Mouse (Mus musculus) left cerebral cortex, adult 2 months (tissue): ENCODE measurements around the gene Fam189a1. TPM values are rescaled to one million over a fixed set of nuclear protein-coding genes. Genes with fewer than 3 reads are reported as not detected.

ENCODE experiments used
- DNase-seq, 2 experiments: peaks; one replicate each; pipeline ENCODE4 v3.0.0; 2021 to 2022; ENCODE audit warnings: low spot score in 2 of 2, mixed read lengths in 1 of 2; ENCODE audit errors: extremely low spot score in 1 of 2
- H3K27ac ChIP-seq: fragments of 200-600 bp; 2 replicates; pipeline ENCODE4 v1.8.1; 2022
- H3K4me3 ChIP-seq: fragments of 200-600 bp; 2 replicates; pipeline ENCODE4 v1.8.1; 2022
- CTCF ChIP-seq: fragments of 200-600 bp; IDR thresholded peaks from 2 replicates; pipeline ENCODE4 v1.8.1; 2022; ENCODE audit warnings: antibody characterized with exemption, mild to moderate bottlenecking, moderate library complexity
- intact Hi-C: fragments of 180-260 bp; cut with DNase I; formaldehyde crosslinking; loops from one replicate; pipeline ENCODE4 v1.15.1; 2025
- total RNA-seq, 2 experiments: library from RNA; stranded (reverse); gene quantifications; 2 replicates each; pipeline ENCODE4 v1.2.3; 2021

The Fam189a1 gene
- total RNA-seq, 2 experiments from 2014 or later: 60.6 to 62.7 TPM

GRCm38 (mm10) chr7:65149040-65149439 is 7.3 kb downstream of the Fam189a1 start:
- Histone ChIP-seq H3K4me3 (no peak overlapping the region), H3K27ac (no peak overlapping the region)
- intact Hi-C loops: no loop called here
- no peak for TF ChIP-seq CTCF
- DNase-seq: no peak

DNA sequence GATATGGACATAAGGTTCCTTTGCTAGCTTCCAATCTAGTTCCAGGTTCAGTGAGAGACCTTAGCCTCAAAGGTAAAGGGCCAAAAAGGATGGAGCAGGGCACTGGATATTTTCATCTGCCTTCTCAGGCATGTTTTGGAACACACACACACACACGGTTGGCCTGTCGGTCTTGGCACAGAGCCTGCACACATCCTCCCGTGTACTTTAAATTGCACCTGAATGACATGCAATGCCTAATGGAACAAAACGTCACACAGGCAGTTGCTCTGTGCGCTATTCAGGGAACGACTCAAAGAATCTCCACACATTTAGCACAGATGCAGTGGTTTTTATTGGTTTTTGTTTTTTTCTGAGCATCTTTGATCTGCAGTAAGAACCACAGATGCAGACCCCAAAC is 11.5 kb downstream of the Fam189a1 start:
- Histone ChIP-seq H3K27ac (no peak overlapping the region), H3K4me3 (no peak overlapping the region)
- DNase-seq: no peak
- TF ChIP-seq CTCF: no peak
- intact Hi-C loops: no loop called here

GRCm38 (mm10) chr7:65141907-65142698 is 14.3 kb downstream of the Fam189a1 start:
- DNase-seq: no peak
- intact Hi-C loops: no loop called here
- no peak overlapping the region for H3K27ac ChIP-seq
- no peak for TF ChIP-seq CTCF
- no peak overlapping the region for H3K4me3 ChIP-seq

- Histone ChIP-seq H3K27ac (no peak overlapping the region), H3K4me3 (no peak overlapping the region)
- intact Hi-C loops: no loop called here
- no peak for DNase-seq
- TF ChIP-seq CTCF: no peak
Measured at GRCm38 (mm10) chr7:65140832-65141231, 15.5 kb downstream of the Fam189a1 start.

DNA sequence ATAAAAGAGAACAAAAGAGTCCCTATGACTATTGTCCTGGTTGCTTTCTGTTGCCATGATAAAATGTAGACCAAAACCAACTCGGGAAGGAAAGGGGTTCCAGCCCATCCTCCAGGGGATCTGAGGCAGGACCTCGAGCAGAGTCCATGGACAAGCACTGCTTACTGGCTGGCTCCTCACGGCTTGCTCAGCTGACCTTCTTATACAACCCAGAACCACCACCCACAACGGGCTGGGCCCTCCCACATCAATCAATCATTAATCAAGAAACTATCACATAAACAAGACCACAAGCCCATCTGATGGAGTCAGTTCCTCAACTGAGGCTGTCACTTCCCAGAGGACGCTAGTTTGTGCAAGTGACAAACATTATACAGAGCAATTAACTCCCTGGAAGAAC is 16.3 kb downstream of the Fam189a1 start:
- DNase-seq: no peak
- no peak for TF ChIP-seq CTCF
- Histone ChIP-seq H3K4me3 (no peak overlapping the region), H3K27ac (no peak overlapping the region)
- intact Hi-C loops: no loop called here

- DNase-seq: peak; percentile 19 to 40
- no peak for TF ChIP-seq CTCF
- no peak overlapping the region for H3K27ac ChIP-seq
Measured at GRCm38 (mm10) chr7:65123766-65124165, 32.6 kb downstream of the Fam189a1 start.

GRCm38 (mm10) chr7:65116903-65117302 is 39.5 kb downstream of the Fam189a1 start:
- intact Hi-C loops: no loop called here
- no peak for DNase-seq
- Histone ChIP-seq H3K4me3 (no peak overlapping the region), H3K27ac (no peak overlapping the region)
- no peak for TF ChIP-seq CTCF

More at GRCm38 (mm10) chr7:65123766-65124165, 32.6 kb downstream of the Fam189a1 start:
- no peak overlapping the region for H3K4me3 ChIP-seq
- intact Hi-C loops: loop anchor here (1.0 kb wide), 1 partner anchor 12 kb away; no protein-coding TSS in a partner anchor

- no peak for DNase-seq
- TF ChIP-seq CTCF: no peak
- intact Hi-C loops: no loop called here
- Histone ChIP-seq H3K4me3 (no peak overlapping the region), H3K27ac (no peak overlapping the region)
Measured at GRCm38 (mm10) chr7:65115366-65115765, 41.0 kb downstream of the Fam189a1 start.

DNA sequence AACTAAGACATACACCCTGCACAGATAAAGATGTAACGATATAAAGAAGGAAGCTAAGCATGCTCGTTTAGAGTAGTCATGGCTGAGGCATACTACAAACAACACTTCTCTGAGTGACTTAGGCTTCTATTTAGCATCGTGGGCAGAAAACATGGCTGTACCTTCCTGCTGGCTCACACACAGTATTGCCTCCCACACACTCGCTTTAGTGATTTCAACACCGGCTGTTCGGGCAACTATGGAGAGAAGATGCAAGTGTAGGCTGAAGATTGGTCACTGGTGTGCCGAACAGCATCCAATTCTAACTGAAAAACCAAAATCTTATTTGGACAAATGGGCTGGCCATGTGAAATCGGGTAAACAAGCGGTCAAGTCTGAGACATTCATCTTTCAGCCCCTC is 44.7 kb downstream of the Fam189a1 start:
- H3K27ac ChIP-seq: peak overlapping the region; percentile 30; the same call in 1 of the 2 replicates
- no peak for TF ChIP-seq CTCF
- intact Hi-C loops: loop anchor here (1.0 to 5.0 kb wide), 3 partner anchors 12 to 41 kb away; no protein-coding TSS in a partner anchor
- H3K4me3 ChIP-seq: no peak overlapping the region
- peak; percentile 50 to 61 for DNase-seq

GRCm38 (mm10) chr7:65105566-65105965 is 50.8 kb downstream of the Fam189a1 start:
- DNase-seq: no peak
- H3K4me3 ChIP-seq: no peak overlapping the region
- TF ChIP-seq CTCF: peak; percentile 10; the same call in 1 of the 2 replicates
- H3K27ac ChIP-seq: no peak overlapping the region
- intact Hi-C loops: no loop called here

DNA sequence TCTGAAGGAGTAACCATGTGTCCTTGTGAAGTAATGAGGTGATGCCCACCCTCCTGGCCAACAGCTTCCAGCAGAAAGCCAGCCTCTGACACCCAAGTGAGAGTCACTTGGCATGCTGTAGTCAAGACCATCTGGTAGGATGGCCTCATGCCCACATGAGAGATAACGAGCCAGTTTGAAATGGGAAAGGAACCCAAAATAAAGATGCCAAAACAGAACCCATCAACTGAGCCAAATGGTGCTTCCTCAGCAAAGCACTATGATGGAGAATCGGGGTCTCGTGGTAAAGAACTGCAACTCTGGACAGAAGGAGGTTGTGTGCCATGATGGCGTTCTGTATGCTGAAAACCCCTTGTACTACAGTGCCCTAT is 51.3 kb downstream of the Fam189a1 start:
- Histone ChIP-seq H3K4me3 (no peak overlapping the region), H3K27ac (no peak overlapping the region)
- TF ChIP-seq CTCF: no peak
- peak in 1 of 2 experiments; percentile 45 for DNase-seq
- intact Hi-C loops: no loop called here

DNA sequence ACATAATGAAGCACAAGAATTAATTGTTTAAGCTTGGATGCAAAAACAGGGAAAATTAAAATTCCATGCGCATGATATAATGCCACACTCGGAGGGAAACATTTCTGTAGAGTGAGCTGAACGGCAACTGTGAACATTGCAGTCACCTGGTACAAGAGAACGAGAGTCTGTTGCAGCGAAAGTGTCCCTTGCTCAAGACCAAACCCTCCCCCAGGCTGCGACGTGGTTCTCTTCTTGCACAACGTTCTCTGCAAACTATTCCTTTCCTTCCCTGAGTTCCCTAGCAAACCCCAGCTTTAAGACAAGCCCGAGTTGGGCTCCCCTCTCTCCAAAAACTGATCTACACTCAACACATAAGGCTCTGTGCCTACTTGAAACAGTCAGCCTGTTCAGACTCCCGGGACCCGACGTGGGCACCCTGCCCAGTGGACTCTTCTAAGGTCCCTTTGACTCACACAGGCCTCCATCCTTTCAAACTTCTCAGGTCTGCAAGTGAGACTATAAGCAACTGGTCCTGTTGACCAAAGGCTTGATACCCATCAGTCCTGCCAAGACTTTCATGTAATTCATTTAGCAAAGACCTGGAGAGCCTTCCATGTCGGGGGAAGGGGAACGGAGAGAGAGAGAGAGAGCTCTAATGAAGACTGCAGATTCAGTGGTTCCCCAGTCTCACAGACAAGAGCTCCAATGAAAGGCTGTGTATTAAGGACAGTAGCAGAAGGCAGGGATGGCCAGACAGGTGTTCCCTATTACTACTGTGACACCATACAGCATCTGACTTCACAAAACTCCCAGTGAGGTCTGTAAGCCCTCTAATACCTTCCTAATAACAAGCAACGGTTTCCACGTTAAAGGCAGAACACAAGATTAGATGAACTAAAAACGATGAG is 51.9 kb downstream of the Fam189a1 start:
- no peak overlapping the region for H3K27ac ChIP-seq
- no peak for DNase-seq
- intact Hi-C loops: no loop called here
- H3K4me3 ChIP-seq: no peak overlapping the region
- TF ChIP-seq CTCF: no peak
